Mouse (Mus musculus) heart, embryonic 14.5 days (tissue): Measurements from ENCODE around the gene Nek6. TPM values are rescaled to one million over a fixed set of nuclear protein-coding genes. Genes with fewer than 3 reads are reported as not detected.

Experiments
- ATAC-seq: fragments of 200-750 bp; cut with Nextera tagmentation; 2 replicates; pipeline ENCODE4 v1.8.0; 2017; ENCODE audit warnings: low read depth, moderate TSS enrichment; ENCODE audit not compliant: insufficient number of reproducible peaks, insufficient read depth, low FRiP score
- H3K27ac ChIP-seq, 2 experiments: fragments of 200-500 bp in 1 of 2; fragments of 300-500 bp in 1 of 2; sonication (generic) in 1 of 2; replicated peaks in 1 of 2; 2 replicates each; pipeline ENCODE4 v1.5.1; 2012 to 2014; ENCODE audit warnings: low read depth in 2 of 2, low read length in 2 of 2, control low read depth in 1 of 2, mild to moderate bottlenecking in 1 of 2, mixed read lengths in 1 of 2; ENCODE audit not compliant: control insufficient read depth in 1 of 2, insufficient read depth in 1 of 2
- H3K27me3 ChIP-seq: fragments of 300-500 bp; sonication (generic); 2 replicates; pipeline ENCODE4 v1.6.1; 2014; ENCODE audit warnings: mild to moderate bottlenecking, low read length, control low read depth; ENCODE audit not compliant: control insufficient read depth, insufficient read depth
- H3K36me3 ChIP-seq: fragments of 300-500 bp; sonication (generic); 2 replicates; pipeline ENCODE4 v1.6.1; 2014; ENCODE audit warnings: mild to moderate bottlenecking, control low read depth, low read length, mixed read lengths; ENCODE audit not compliant: control insufficient read depth, insufficient read depth
- H3K4me1 ChIP-seq, 2 experiments: fragments of 200-500 bp in 1 of 2; fragments of 300-500 bp in 1 of 2; sonication (generic) in 1 of 2; 2 replicates each; pipeline ENCODE4 v1.6.1; 2012 to 2014; ENCODE audit warnings: low read length in 2 of 2, control low read depth in 1 of 2, mixed read lengths in 1 of 2; ENCODE audit not compliant: control insufficient read depth in 2 of 2, insufficient read depth in 2 of 2
- H3K4me2 ChIP-seq: fragments of 300-500 bp; sonication (generic); 2 replicates; pipeline ENCODE4 v1.6.1; 2014; ENCODE audit warnings: mild to moderate bottlenecking, low read length
- H3K4me3 ChIP-seq, 2 experiments: fragments of 200-500 bp in 1 of 2; fragments of 300-500 bp in 1 of 2; sonication (generic) in 1 of 2; 2 replicates each; pipeline ENCODE4 v1.5.1; 2012 to 2014; ENCODE audit warnings: low read length in 2 of 2, mild to moderate bottlenecking in 2 of 2, control low read depth in 1 of 2, low read depth in 1 of 2, moderate library complexity in 1 of 2; ENCODE audit not compliant: control insufficient read depth in 1 of 2, insufficient read depth in 1 of 2
- H3K9ac ChIP-seq: fragments of 300-500 bp; sonication (generic); 2 replicates; pipeline ENCODE4 v1.6.1; 2014; ENCODE audit warnings: mild to moderate bottlenecking, low read length
- H3K9me3 ChIP-seq: fragments of 300-500 bp; sonication (generic); 2 replicates; pipeline ENCODE4 v1.6.1; 2016; ENCODE audit warnings: low read length, control low read depth; ENCODE audit not compliant: control insufficient read depth
- WGBS: fragments of 180-500 bp; shearing (Covaris S2); extraction: QIAGEN DNeasy Blood & Tissue Kit; methylation state at CpG from one replicate; pipeline ENCODE4 v1.1.7; 2014; 5-methylcytosine and 5-hydroxymethylcytosine counted together
- polyA plus RNA-seq: library from polyadenylated mRNA; unstranded; fragments of >200 nt; fragmentation: Nextera tagmentation; extraction: Ambion mirVana; gene quantifications from 2 replicates; pipeline ENCODE4 v1.2.1, GENCODE M21; 2014

The Nek6 gene
- polyA plus RNA-seq, 1 experiment from 2014 or later = 69.7 TPM

GRCm38 (mm10) chr2:38555659-38556058 is 44.2 kb downstream of the Nek6 start:
- Histone ChIP-seq H3K4me3 (no peak overlapping the region), H3K4me2 (no peak overlapping the region), H3K36me3 (peaks cover 50% of the 10 kb centered on the region), H3K9me3 (no peaks in the 10 kb centered on the region), H3K27me3 (no peaks in the 10 kb centered on the region), H3K9ac (no peak overlapping the region), H3K27ac (no peak overlapping the region), H3K4me1 (peaks cover 0 to 4% of the 10 kb centered on the region in 2 experiments; a peak in 1 of 4 replicates)
- 79% methylated on average over 4 of the region's 4 CpGs for WGBS
- no peak for ATAC-seq

DNA sequence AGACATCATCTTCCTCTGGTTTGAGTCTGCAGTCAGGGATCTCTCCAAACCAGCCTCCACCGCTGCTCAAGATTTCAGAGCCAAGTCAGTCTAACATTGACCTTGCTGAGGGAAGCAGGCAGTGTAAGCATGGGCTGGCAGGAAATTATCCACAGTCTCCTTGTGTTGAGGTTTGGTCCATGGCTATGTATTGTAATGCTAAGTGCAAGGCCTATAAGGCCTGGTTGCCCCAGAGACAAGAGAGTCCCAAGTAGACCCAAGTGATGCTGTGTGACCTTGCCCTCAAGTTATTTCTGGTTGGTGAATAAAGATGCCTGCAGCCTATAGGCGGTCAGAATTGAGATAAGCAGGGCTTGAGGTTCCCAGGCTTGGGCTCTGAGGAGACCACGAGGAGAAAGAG is 45.3 kb downstream of the Nek6 start:
- Histone ChIP-seq H3K9ac (no peak overlapping the region), H3K4me2 (no peak overlapping the region), H3K27me3 (no peaks in the 10 kb centered on the region), H3K27ac (no peak overlapping the region), H3K4me1 (peaks cover 0 to 6% of the 10 kb centered on the region in 2 experiments; a peak in 1 of 4 replicates), H3K4me3 (no peak overlapping the region), H3K36me3 (peaks cover 46% of the 10 kb centered on the region), H3K9me3 (no peaks in the 10 kb centered on the region)
- 78% methylated on average over 3 of the region's 3 CpGs for WGBS
- ATAC-seq = no peak

- Histone ChIP-seq H3K27ac (no peak overlapping the region), H3K36me3 (peaks cover 50% of the 10 kb centered on the region)
- ATAC-seq = no peak
Measured at GRCm38 (mm10) chr2:38560296-38561227, 49.1 kb downstream of the Nek6 start.

DNA sequence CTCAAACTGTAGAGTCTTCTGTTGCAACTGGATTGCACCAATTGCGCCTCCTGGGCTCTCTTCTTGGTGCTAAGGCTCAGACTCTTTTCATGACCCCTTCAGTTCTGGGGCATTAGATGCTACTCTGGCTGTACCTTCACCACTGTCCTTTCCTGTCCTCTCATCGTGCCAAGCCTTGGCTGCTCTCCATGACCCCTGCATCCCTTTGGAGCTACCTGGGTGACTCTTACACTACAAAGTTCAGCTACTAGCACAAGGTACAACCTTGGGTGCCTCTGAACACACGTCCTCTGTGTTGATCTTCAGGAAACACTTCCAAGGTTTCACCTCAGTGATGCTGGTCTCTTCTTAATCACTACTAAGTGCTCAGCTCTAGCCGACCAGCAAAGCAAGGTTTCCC is 51.2 kb downstream of the Nek6 start:
- Histone ChIP-seq H3K27me3 (no peaks in the 10 kb centered on the region), H3K4me2 (no peak overlapping the region), H3K9ac (no peak overlapping the region), H3K36me3 (peaks cover 62% of the 10 kb centered on the region), H3K4me3 (no peak overlapping the region), H3K4me1 (peaks cover 0 to 2% of the 10 kb centered on the region in 2 experiments; a peak in 1 of 4 replicates), H3K27ac (no peak overlapping the region), H3K9me3 (no peaks in the 10 kb centered on the region)
- 91% methylated on average over 4 of the region's 4 CpGs for WGBS
- ATAC-seq = no peak

More at GRCm38 (mm10) chr2:38560296-38561227, 49.1 kb downstream of the Nek6 start:
- Histone ChIP-seq H3K9ac (peak overlapping the region; percentile 25; the same call in 1 of the 2 replicates), H3K4me2 (no peak overlapping the region), H3K4me3 (no peak overlapping the region), H3K4me1 (peaks cover 0 to 3% of the 10 kb centered on the region in 2 experiments; a peak in 1 of 4 replicates), H3K27me3 (no peaks in the 10 kb centered on the region), H3K9me3 (no peaks in the 10 kb centered on the region)
- 65% methylated on average over 17 of the region's 17 CpGs for WGBS

GRCm38 (mm10) chr2:38571971-38572601 is 60.6 kb downstream of the Nek6 start:
- peaks cover 78% of the 10 kb centered on the region for H3K36me3 ChIP-seq
- ATAC-seq = no peak
- no peak overlapping the region for H3K4me2 ChIP-seq
- no peaks in the 10 kb centered on the region for H3K27me3 ChIP-seq
- H3K4me1 ChIP-seq = no peaks in the 10 kb centered on the region
- no peak overlapping the region for H3K4me3 ChIP-seq
- no peak overlapping the region for H3K9ac ChIP-seq
- WGBS = 90% methylated on average over 23 of the region's 23 CpGs
- H3K27ac ChIP-seq = no peak overlapping the region
- H3K9me3 ChIP-seq = no peaks in the 10 kb centered on the region

GRCm38 (mm10) chr2:38574697-38575096 is 63.3 kb downstream of the Nek6 start:
- no peak for ATAC-seq
- H3K9me3 ChIP-seq = no peaks in the 10 kb centered on the region
- no peak overlapping the region for H3K4me2 ChIP-seq
- no peak overlapping the region for H3K9ac ChIP-seq
- H3K4me1 ChIP-seq = no peaks in the 10 kb centered on the region
- no peak overlapping the region for H3K27ac ChIP-seq
- H3K4me3 ChIP-seq = no peak overlapping the region
- peaks cover 80% of the 10 kb centered on the region for H3K36me3 ChIP-seq
- no peaks in the 10 kb centered on the region for H3K27me3 ChIP-seq
- 96% methylated on average over 2 of the region's 2 CpGs for WGBS

DNA sequence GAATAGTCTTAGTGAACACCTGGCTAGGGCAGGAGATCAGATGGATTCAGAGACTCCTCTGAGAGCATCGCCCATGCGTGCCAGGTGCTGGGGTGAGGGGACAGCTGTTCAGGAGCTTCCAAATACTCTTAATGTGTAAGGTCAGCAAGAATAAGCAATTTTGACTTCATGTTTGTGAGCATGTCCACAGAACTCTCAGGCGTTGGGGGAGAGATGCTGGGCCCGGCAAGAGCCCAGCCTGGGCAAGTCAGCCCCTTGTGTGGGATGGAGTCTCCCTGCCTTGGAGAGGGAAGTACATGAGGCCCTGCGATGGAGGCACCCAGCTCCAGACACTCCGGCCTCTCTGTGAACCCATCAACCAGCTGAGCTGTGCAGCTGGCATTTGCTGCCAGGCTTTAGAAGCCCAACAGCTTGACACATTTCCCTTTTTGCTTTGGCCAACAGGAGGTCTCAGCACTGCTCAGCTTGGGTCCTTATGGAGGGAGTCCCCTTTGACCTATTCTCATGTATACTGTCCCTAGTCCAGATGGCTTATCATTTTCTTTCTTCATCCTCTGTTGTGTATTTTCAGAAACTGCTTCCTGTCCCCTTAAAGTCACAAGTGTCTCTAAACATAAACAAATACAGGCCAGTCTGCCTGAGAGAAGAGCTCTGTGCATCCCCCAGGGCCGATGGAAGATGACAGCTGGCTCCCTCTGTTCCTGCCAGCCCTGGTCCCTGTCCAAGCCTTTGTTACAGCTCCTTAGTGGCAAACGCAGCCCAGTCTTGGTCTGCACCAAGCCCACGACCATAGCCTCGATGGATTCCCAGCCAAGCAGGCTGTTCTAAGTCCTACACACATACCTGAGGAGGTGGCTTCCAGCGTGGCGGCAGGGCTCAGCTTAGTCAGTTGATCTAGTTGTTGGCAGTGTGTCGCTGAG is 67.4 kb downstream of the Nek6 start:
- H3K36me3 ChIP-seq = peaks cover 69% of the 10 kb centered on the region
- no peak overlapping the region for H3K4me3 ChIP-seq
- no peaks in the 10 kb centered on the region for H3K27me3 ChIP-seq
- peaks cover 2 to 7% of the 10 kb centered on the region in 2 experiments; a peak in 3 of 4 replicates for H3K4me1 ChIP-seq
- H3K9ac ChIP-seq = no peak overlapping the region
- 68% methylated on average over 13 of the region's 13 CpGs for WGBS
- no peak overlapping the region for H3K27ac ChIP-seq
- no peak for ATAC-seq
- no peaks in the 10 kb centered on the region for H3K9me3 ChIP-seq
- H3K4me2 ChIP-seq = no peak overlapping the region
